Mouse (Mus musculus): ENCODE results near the gene Jmjd6.
"Not testable (repeated sequence)": the region's sequence is repeated elsewhere in the genome, so short reads cannot be mapped to it uniquely, and the experiment has no call there.

Jmjd6 gene

GRCm38 (mm10) chr11:116850833-116851477, 7.7 kb upstream of the Jmjd6 start:
- DNase-seq = no peak

- no peak for DNase-seq
Observed at GRCm38 (mm10) chr11:116850085-116850484, 6.8 kb upstream of the Jmjd6 start.

GRCm38 (mm10) chr11:116849587-116849986, 6.3 kb upstream of the Jmjd6 start:
- DNase-seq = no peak

GRCm38 (mm10) chr11:116848877-116849178, 5.6 kb upstream of the Jmjd6 start:
- not testable (repeated sequence) for DNase-seq

- DNase-seq = no peak
Observed at GRCm38 (mm10) chr11:116848086-116848876, 5.0 kb upstream of the Jmjd6 start.

GRCm38 (mm10) chr11:116847187-116848085, 4.2 kb upstream of the Jmjd6 start:
- DNase-seq = no peak

GRCm38 (mm10) chr11:116846593-116847181, 3.4 kb upstream of the Jmjd6 start:
- no peak for DNase-seq

GRCm38 (mm10) chr11:116842531-116843260, 553 bp downstream of the Jmjd6 start:
- DNase-seq = peak; percentile 70

GRCm38 (mm10) chr11:116840748-116841147, 2.5 kb downstream of the Jmjd6 start:
- DNase-seq = no peak

- DNase-seq = no peak
Observed at GRCm38 (mm10) chr11:116839601-116840000, 3.6 kb downstream of the Jmjd6 start.

- DNase-seq = no peak
Observed at GRCm38 (mm10) chr11:116838936-116839335, 4.3 kb downstream of the Jmjd6 start.

- DNase-seq = no peak
Observed at GRCm38 (mm10) chr11:116837441-116837840, 5.8 kb downstream of the Jmjd6 start.

GRCm38 (mm10) chr11:116836283-116836682, 7.0 kb downstream of the Jmjd6 start:
- no peak for DNase-seq

GRCm38 (mm10) chr11:116834954-116835353, 8.3 kb downstream of the Jmjd6 start:
- DNase-seq = no peak

GRCm38 (mm10) chr11:116832172-116832685, 11.0 kb downstream of the Jmjd6 start:
- DNase-seq = no peak

- peak; percentile 75 for DNase-seq
Observed at GRCm38 (mm10) chr11:116827534-116828165, 15.6 kb downstream of the Jmjd6 start, which contains the start of gene Mxra7. Gene Mxra7 (minus strand): TSS chr11:116828046.

- DNase-seq = no peak
Observed at GRCm38 (mm10) chr11:116826550-116827504, 16.4 kb downstream of the Jmjd6 start.

- no peak for DNase-seq
Observed at GRCm38 (mm10) chr11:116825230-116825629, 18.0 kb downstream of the Jmjd6 start.

GRCm38 (mm10) chr11:116823885-116824284, 19.4 kb downstream of the Jmjd6 start:
- not testable (repeated sequence) for DNase-seq

GRCm38 (mm10) chr11:116823255-116823654, 20.0 kb downstream of the Jmjd6 start:
- DNase-seq = no peak

All from cerebellum, adult 8-10 months (tissue).